23 mouse cellular contexts compared by ENCODE assay signal in the genomic region with DNA sequence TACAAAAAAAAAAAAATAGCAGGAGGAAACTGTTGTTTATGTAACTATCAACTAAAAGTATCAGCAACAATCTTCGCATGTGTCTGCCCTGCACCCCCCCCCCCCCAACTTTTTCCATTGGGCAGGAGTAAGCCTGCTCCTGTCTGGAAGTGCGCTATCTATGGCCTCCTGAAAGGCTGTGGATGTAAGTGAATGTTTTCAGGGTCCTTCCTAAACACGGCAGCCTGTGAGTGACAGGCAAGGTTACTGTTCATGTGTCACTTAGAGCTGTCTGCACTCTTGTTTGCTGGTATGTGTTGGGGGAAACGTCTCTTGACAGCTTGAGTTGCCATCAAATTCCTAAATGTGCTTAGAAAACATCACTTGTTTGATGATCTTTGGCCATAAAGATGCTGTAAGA.
"Had no signal": no experiment of that assay in that cellular context is flagged by ENCODE, and none has a peak within 500 bp of the region (broad histone marks: within the 10 kb centered on the region; RNA-seq: fewer than 3 reads in every experiment).

No protein-coding gene starts in this region.

- H3K4me2 ChIP-seq: limb, embryonic 12.5 days; limb, embryonic 15.5 days; liver, embryonic 11.5 days; lung, embryonic 14.5 days; midbrain, embryonic 12.5 days; midbrain, embryonic 15.5 days; neural tube, embryonic 12.5 days; neural tube, embryonic 15.5 days had no signal

- H3K4me1 ChIP-seq: limb, embryonic 12.5 days; limb, embryonic 15.5 days; midbrain, embryonic 12.5 days; midbrain, embryonic 15.5 days; neural tube, embryonic 12.5 days; neural tube, embryonic 15.5 days had no signal

- ATAC-seq: liver, postnatal 0 days; lung, postnatal 0 days; midbrain, embryonic 15.5 days had no signal

- DNase-seq: kidney, postnatal 10 days; kidney, postnatal 36 days; layer of hippocampus, adult 9-11 months; left cerebral cortex, postnatal 4 days; liver, postnatal 0 days; lung, embryonic 14.5 days; right cerebral cortex, adult 18-20 months; right cerebral cortex, postnatal 14 days; right cerebral cortex, postnatal 4 days; thymus, adult 2 months; thymus, postnatal 14 days; thymus, postnatal 4 days had no signal

- H3K27me3 ChIP-seq: limb, embryonic 12.5 days; limb, embryonic 15.5 days; midbrain, embryonic 12.5 days; midbrain, embryonic 15.5 days; neural tube, embryonic 12.5 days; neural tube, embryonic 15.5 days had no signal

- H3K9ac ChIP-seq: limb, embryonic 12.5 days; limb, embryonic 15.5 days; liver, embryonic 14.5 days; liver, postnatal 0 days; lung, embryonic 14.5 days; midbrain, embryonic 12.5 days; midbrain, embryonic 15.5 days; neural tube, embryonic 12.5 days; neural tube, embryonic 15.5 days had no signal

- H3K4me3 ChIP-seq: limb, embryonic 12.5 days; limb, embryonic 15.5 days; midbrain, embryonic 12.5 days; midbrain, embryonic 15.5 days; neural tube, embryonic 12.5 days; neural tube, embryonic 15.5 days had no signal

- H3K9me3 ChIP-seq: limb, embryonic 12.5 days; limb, embryonic 15.5 days; midbrain, embryonic 12.5 days; midbrain, embryonic 15.5 days; neural tube, embryonic 12.5 days; neural tube, embryonic 15.5 days had no signal

- H3K36me3 ChIP-seq: limb, embryonic 12.5 days; limb, embryonic 15.5 days; midbrain, embryonic 12.5 days; neural tube, embryonic 12.5 days had no signal

- H3K27ac ChIP-seq: limb, embryonic 12.5 days; limb, embryonic 15.5 days; liver, embryonic 14.5 days; macrophage; midbrain, embryonic 12.5 days; midbrain, embryonic 15.5 days; neural tube, embryonic 12.5 days; neural tube, embryonic 15.5 days; stomach, postnatal 0 days had no signal
